Mouse (Mus musculus): ENCODE data around the gene Gm20931. TPM values are rescaled to one million over a fixed set of nuclear protein-coding genes. Genes with fewer than 3 reads are reported as not detected.
"Not testable (repeated sequence)": the region's sequence is repeated elsewhere in the genome, so short reads cannot be mapped to it uniquely, and the experiment has no call there.

Gene Gm20931
- not detected for total RNA-seq (2021)
- long read RNA-seq, experiment 1, result 0 reads
- long read RNA-seq, experiment 2, result 0 reads

GRCm38 (mm10) chrY:55213420-55213819, at the start of gene Gm20931:
Gene Gm20931 (plus strand): TSS chrY:55213720.
- H3K4me3 ChIP-seq; intact Hi-C loops (cut with DNase I); DNase-seq (ENCODE audit: extremely low spot score in 1 of 2, low spot score in 2 of 2); H3K27ac ChIP-seq: not testable (repeated sequence)
